ENCODE assay signal across 10 mouse cellular contexts in the genomic region with DNA sequence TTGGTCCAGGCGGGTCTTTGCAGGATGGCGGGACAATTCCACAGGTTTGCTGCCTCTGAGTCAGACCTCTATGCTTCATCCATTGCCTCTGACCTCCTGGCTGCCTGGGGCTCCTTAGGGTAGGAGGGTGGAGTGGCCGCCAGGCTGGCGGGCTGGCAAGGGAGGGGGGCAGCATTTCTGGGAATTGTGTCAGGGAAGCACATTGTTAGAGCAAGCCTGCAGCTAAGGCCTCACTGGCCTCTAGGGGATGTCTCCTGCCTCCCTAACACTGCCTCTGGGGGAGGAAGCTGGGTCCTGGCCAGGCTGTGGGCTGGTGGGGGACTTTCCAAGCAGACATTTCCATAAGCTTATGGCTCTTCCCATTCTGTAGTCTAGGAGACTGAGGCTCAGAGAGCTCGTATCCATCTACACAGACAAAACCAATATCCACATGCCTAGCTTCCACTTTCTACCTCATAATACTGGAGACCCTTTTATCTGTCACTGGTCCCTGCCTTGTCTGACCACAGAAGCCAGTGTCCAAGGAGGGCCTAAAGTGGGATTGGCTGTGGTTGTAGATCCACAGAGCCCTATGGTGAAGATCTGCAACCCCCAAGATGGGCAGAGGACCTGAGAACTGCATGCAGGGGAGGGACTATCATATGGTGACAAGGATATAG. TPM values are rescaled to one million over a fixed set of nuclear protein-coding genes. Genes with fewer than 3 reads are reported as not detected.
A peak's percentile ranks its signal among the peaks of the same experiment; 100 is the strongest.
DNase-seq lines count a peak whose midpoint lies in the region; ATAC-seq and TF ChIP-seq lines count a peak whose summit lies in the region.
"Had no signal": no experiment of that assay in that cellular context is flagged by ENCODE, and none has a peak within 500 bp of the region (broad histone marks: within the 10 kb centered on the region; RNA-seq: fewer than 3 reads in every experiment).

No protein-coding gene starts in this region.

- H3K4me3 ChIP-seq in layer of hippocampus, adult 2 months, result no peak overlapping the region
- no peak overlapping the region for H3K4me3 ChIP-seq in forebrain, embryonic 15.5 days
- H3K4me3 ChIP-seq in intestine, postnatal 0 days (ENCODE audit: low read depth, low read length), result no peak overlapping the region

- H3K9ac ChIP-seq in forebrain, embryonic 15.5 days (replicated peaks), result no peak overlapping the region
- H3K9ac ChIP-seq in intestine, postnatal 0 days (ENCODE audit: low read depth, low read length), result no peak overlapping the region

- no peaks in the 10 kb centered on the region for H3K9me3 ChIP-seq in forebrain, embryonic 15.5 days
- H3K9me3 ChIP-seq in intestine, postnatal 0 days (ENCODE audit: control insufficient read depth), result no peaks in the 10 kb centered on the region

- H3K4me1 ChIP-seq in forebrain, embryonic 15.5 days, result peaks cover 28% of the 10 kb centered on the region
- 0 out of 2 replicates have a peak, but pooled peaks cover 6% of the 10 kb centered on the region for H3K4me1 ChIP-seq in intestine, postnatal 0 days (replicated peaks; ENCODE audit: control insufficient read depth, insufficient read depth, low read length)

- ATAC-seq in forebrain, embryonic 15.5 days (replicated peaks), result no peak
- ATAC-seq in intestine, postnatal 0 days, result no peak
- no peak for ATAC-seq in monocyte, adult 5-6 weeks (replicated peaks; ENCODE audit: insufficient number of reproducible peaks, low FRiP score, low TSS enrichment, poor library complexity, severe bottlenecking)
- ATAC-seq in CD4-positive, CD25-positive, alpha-beta regulatory T cell, adult 4 months, result no peak

- peaks cover 23% of the 10 kb centered on the region for H3K27me3 ChIP-seq in forebrain, embryonic 15.5 days
- H3K27me3 ChIP-seq in intestine, postnatal 0 days (replicated peaks; ENCODE audit: control insufficient read depth, insufficient read depth, low read length), result peaks cover 45% of the 10 kb centered on the region

- no peak overlapping the region for H3K4me2 ChIP-seq in forebrain, embryonic 15.5 days (replicated peaks)
- H3K4me2 ChIP-seq in intestine, postnatal 0 days (replicated peaks; ENCODE audit: low read depth), result no peak overlapping the region

- no peak for DNase-seq in layer of hippocampus, adult 2 months (ENCODE audit: low spot score in 2 of 2)
- DNase-seq in layer of hippocampus, postnatal 25 days (ENCODE audit: extremely low spot score in 1 of 2, low spot score in 1 of 2), result no peak
- DNase-seq in lung, postnatal 25 days (ENCODE audit: low spot score), result peak; percentile 81
- DNase-seq in retina, postnatal 1 day, result no peak

- peak overlapping the region; percentile 84 for H3K27ac ChIP-seq in layer of hippocampus, adult 2 months
- peak overlapping the region; percentile 17 for H3K27ac ChIP-seq in forebrain, embryonic 15.5 days (replicated peaks)
- H3K27ac ChIP-seq in intestine, postnatal 0 days (ENCODE audit: low read depth, low read length), result no peak overlapping the region; the same call in 1 of the 2 replicates

- H3K36me3 ChIP-seq in forebrain, embryonic 15.5 days, result no peaks in the 10 kb centered on the region
- no peaks in the 10 kb centered on the region; the same call in 1 of the 2 replicates for H3K36me3 ChIP-seq in intestine, postnatal 0 days (ENCODE audit: control insufficient read depth, insufficient read depth)

- WGBS in forebrain, embryonic 15.5 days, result 55% methylated on average over 5 of the region's 5 CpGs
- 76% methylated on average over 5 of the region's 5 CpGs for WGBS in intestine, postnatal 0 days

- TF ChIP-seq CTCF in layer of hippocampus, adult 2 months (conservative IDR thresholded peaks at IDR 0.05), result peak; percentile 62
- peak; percentile 23 for TF ChIP-seq CTCF in intestine, postnatal 0 days (IDR thresholded peaks at IDR 0.05; ENCODE audit: low read depth)

RNA-seq across cellular contexts. Expression of gene Tcea2, which starts 2.9 kb away (rescaled TPM):
- total RNA-seq in layer of hippocampus, adult 2 months (2021), result 10 to 100 TPM; 54.7 to 60.0 TPM
- 10 to 100 TPM; 53.7 to 65.7 TPM for total RNA-seq in layer of hippocampus, postnatal 25 days (2021)
- 44.8 and 51.4 TPM in 2 replicates for polyA plus RNA-seq in forebrain, embryonic 15.5 days (2015; fragmentation: Nextera tagmentation; extraction: Ambion mirVana)
- 6.8 and 8.0 TPM in 2 replicates for polyA plus RNA-seq in intestine, postnatal 0 days (2015; fragmentation: Nextera tagmentation; extraction: Ambion mirVana)
- total RNA-seq in monocyte, adult 5-6 weeks (2017), result 3.8 to 20.0 TPM (median 10.0 TPM) in 3 replicates
- 10 to 100 TPM; 14.3 to 16.0 TPM for polyA plus RNA-seq in CD4-positive, CD25-positive, alpha-beta regulatory T cell, adult 4 months (2017; shearing (Covaris generic))

RNA-seq across cellular contexts. Expression of gene Sox18, which starts 5.8 kb away (rescaled TPM):
- total RNA-seq in layer of hippocampus, adult 2 months (2021), result 10 to 100 TPM; 11.6 to 14.1 TPM
- 10 to 100 TPM; 10.6 to 14.8 TPM for total RNA-seq in layer of hippocampus, postnatal 25 days (2021)
- 12.9 and 14.7 TPM in 2 replicates for polyA plus RNA-seq in forebrain, embryonic 15.5 days (2015; fragmentation: Nextera tagmentation; extraction: Ambion mirVana)
- 24.7 and 28.5 TPM in 2 replicates for polyA plus RNA-seq in intestine, postnatal 0 days (2015; fragmentation: Nextera tagmentation; extraction: Ambion mirVana)
- total RNA-seq in monocyte, adult 5-6 weeks (2017), result not detected in 3 replicates
- not detected for polyA plus RNA-seq in CD4-positive, CD25-positive, alpha-beta regulatory T cell, adult 4 months (2017; shearing (Covaris generic))

RNA-seq across cellular contexts. Expression of gene Rgs19, which starts 16.6 kb away (rescaled TPM):
- 10 to 100 TPM; 41.8 to 43.4 TPM for total RNA-seq in layer of hippocampus, adult 2 months (2021)
- 10 to 100 TPM; 32.2 to 39.5 TPM for total RNA-seq in layer of hippocampus, postnatal 25 days (2021)
- 49.1 and 49.7 TPM in 2 replicates for polyA plus RNA-seq in forebrain, embryonic 15.5 days (2015; fragmentation: Nextera tagmentation; extraction: Ambion mirVana)
- 11.3 and 12.7 TPM in 2 replicates for polyA plus RNA-seq in intestine, postnatal 0 days (2015; fragmentation: Nextera tagmentation; extraction: Ambion mirVana)
- 102 to 134 TPM (median 128 TPM) in 3 replicates for total RNA-seq in monocyte, adult 5-6 weeks (2017)
- 100 to 1,000 TPM; 174 to 198 TPM for polyA plus RNA-seq in CD4-positive, CD25-positive, alpha-beta regulatory T cell, adult 4 months (2017; shearing (Covaris generic))

RNA-seq across cellular contexts. Expression of gene Gm29797, which starts 20.4 kb away (rescaled TPM):
- total RNA-seq in layer of hippocampus, adult 2 months (2021), result 1 to 10 TPM in 1 of 2 experiments, under 1 TPM in 1; 0.83 to 1.4 TPM
- 1 to 10 TPM in 1 of 2 experiments, under 1 TPM in 1; 0.49 to 1.0 TPM for total RNA-seq in layer of hippocampus, postnatal 25 days (2021)
- polyA plus RNA-seq in forebrain, embryonic 15.5 days (2015; fragmentation: Nextera tagmentation; extraction: Ambion mirVana), result 0.26 TPM in 1 of 2 replicates, not detected in the other
- polyA plus RNA-seq in intestine, postnatal 0 days (2015; fragmentation: Nextera tagmentation; extraction: Ambion mirVana), result 0.26 and 0.55 TPM in 2 replicates
- total RNA-seq in monocyte, adult 5-6 weeks (2017), result not detected in 3 replicates
- polyA plus RNA-seq in CD4-positive, CD25-positive, alpha-beta regulatory T cell, adult 4 months (2017; shearing (Covaris generic)), result not detected
- polyA plus RNA-seq: gonadal fat pad, adult 2 months; neural tube, embryonic 11.5 days had no signal

RNA-seq across cellular contexts. Expression of gene Lkaaear1, which starts 21.0 kb away (rescaled TPM):
- total RNA-seq in layer of hippocampus, adult 2 months (2021), result not detected
- total RNA-seq in layer of hippocampus, postnatal 25 days (2021), result not detected
- not detected in 2 replicates for polyA plus RNA-seq in forebrain, embryonic 15.5 days (2015; fragmentation: Nextera tagmentation; extraction: Ambion mirVana)
- not detected in 2 replicates for polyA plus RNA-seq in intestine, postnatal 0 days (2015; fragmentation: Nextera tagmentation; extraction: Ambion mirVana)
- not detected in 3 replicates for total RNA-seq in monocyte, adult 5-6 weeks (2017)
- polyA plus RNA-seq in CD4-positive, CD25-positive, alpha-beta regulatory T cell, adult 4 months (2017; shearing (Covaris generic)), result not detected
- polyA plus RNA-seq: neural tube, embryonic 11.5 days had no signal

Comparison
In these comparisons a context has a peak if more than half of its experiments do, and no peak if none do; other contexts are left out.
1. RNA of gene Sox18, which starts 5.8 kb away (total RNA-seq): 10.6 to 14.8 TPM in layer of hippocampus, postnatal 25 days and 11.6 to 14.1 TPM in layer of hippocampus, adult 2 months; not detected in monocyte, adult 5-6 weeks; every median in the first group is over 10 times any median in the second.